Mouse (Mus musculus) kidney, postnatal 10 days (tissue): ENCODE results near the gene Tiparp.
A peak's percentile ranks its signal among the peaks of the same experiment; 100 is the strongest.

Experiments
- DNase-seq: peaks from one replicate; pipeline ENCODE4 v3.0.0; 2021; ENCODE audit warnings: mixed read lengths

Gene Tiparp

GRCm38 (mm10) chr3:65585291-65585690, 57.1 kb downstream of the Tiparp start:
- DNase-seq, result no peak

DNA sequence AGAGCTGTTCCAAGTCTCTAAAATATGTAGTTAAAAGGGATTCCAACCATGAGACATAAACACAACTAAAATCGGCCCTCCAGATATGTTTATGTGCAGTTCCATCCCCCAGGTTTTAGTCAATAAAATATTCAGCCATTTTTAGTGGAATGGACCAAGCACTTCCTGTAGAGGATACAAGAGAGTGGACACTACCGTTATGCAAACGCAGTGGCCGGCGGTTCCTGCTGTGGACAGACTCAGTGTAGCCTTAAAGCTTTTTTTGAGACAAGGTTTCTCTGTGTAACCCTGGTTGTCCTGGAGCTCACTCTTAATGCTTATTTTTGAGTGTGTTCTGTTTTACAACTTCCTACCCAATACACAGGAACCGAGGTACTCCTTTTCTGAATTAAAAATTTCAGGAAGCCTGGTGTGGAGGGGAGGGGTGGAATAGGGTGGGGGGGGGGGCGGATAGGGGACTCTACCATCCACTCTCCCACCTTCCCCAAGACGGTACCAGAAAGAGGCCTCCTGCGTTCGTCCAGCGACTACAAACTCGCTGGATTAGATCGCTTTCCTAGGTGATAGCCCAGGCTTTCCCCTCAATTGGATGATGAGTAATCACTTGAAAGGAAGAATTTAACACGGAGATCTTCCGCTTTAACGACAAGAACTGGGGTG, 57.7 kb downstream of the Tiparp start:
- no peak for DNase-seq

DNA sequence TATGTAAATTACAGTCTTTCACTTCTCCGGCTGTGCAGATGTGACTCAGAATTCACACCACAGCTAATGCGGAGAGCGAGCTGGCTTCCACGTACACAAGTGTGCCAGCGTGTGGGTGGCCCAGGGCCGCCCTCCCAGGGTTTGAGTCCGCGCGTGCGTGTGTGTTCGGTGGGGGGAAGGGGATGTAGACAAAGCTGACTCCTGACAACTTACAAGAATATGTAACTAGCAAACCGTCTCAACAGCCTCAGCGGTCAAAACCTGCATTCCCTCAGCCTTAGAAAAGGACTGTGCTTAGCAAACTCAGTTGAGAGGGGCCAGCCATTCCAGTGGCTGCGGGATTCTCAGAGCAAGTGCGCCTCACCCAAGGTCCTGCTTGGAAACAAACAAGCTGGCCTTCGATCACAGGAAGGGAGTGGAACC, 58.3 kb downstream of the Tiparp start:
- DNase-seq, result peak; percentile 42

- no peak for DNase-seq
Measured at GRCm38 (mm10) chr3:65586966-65587365, 58.8 kb downstream of the Tiparp start.

- DNase-seq, result no peak
Measured at GRCm38 (mm10) chr3:65588424-65588823, 60.2 kb downstream of the Tiparp start.

DNA sequence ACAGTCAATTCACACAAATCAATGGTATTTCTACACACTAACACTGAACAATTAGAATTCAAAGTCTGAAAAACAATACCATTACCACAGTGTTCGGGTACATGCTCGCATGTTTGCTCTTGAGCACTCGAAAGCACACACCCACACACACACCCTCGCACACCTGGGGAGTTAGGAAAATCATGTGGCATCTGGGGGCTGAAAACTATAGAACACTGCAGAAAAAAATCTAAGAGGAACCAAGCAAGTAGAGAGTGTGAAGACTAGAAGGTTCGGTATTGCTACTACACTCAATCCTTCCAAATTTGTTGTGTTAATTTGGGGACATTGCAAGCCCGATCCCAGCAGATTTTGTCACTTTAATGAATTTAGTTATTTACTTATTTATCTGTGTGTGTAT, 64.6 kb downstream of the Tiparp start:
- no peak for DNase-seq

GRCm38 (mm10) chr3:65594493-65594892, 66.3 kb downstream of the Tiparp start:
- no peak for DNase-seq

DNA sequence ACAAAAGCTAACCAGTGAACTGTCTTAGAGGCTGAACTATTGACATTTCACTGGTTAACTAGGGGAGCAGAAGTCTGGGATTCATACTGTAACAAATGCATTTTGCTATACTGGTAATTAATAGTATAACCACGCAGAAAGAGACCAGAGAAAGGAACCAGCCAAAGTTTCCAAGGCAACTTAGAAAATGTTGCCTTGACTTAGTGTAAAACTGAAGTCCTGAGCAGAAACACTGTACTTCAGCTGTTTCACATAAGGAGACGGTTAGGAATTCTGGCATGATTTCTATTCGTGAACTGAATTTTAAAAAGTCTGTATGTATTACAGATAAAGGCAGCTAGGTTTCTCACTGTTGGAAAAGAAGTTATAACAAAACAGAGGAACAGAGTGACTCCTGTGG, 67.0 kb downstream of the Tiparp start:
- no peak for DNase-seq

DNA sequence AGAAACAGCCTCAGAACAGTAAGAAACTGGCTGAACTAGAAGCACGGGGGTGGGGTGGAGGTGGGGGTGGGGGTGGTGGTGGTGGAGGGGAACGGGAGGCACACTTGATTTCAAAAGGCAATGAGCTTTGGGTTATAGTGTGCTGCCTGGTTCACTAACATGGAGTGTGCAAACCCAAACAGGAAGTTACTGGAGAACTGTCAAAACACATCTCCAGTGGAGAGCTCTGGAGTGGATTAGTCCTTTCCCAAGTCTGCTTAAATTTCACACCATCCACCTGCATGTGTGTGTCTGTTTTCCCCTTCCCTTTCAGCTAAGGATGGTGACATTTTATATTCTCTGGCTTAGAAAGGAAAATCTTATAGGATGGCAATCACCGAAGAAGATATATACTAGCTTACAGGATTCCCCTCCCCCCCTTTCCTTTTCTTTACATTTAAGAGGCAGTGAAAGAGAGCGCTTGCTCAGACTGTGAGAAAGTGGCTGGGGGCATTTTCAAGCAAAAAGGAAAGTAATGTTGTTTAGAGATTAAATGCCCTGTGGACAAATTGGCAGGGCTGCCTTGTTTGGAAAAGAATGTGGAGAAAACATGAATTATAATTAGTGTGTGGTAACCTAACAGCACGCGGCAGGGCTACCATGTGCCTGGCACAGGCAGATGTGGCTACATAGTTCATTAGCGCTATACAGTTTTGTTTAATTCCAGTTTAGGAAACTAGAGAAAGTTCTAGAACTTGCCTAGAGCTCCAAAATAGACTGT, 70.0 kb downstream of the Tiparp start:
- no peak for DNase-seq

GRCm38 (mm10) chr3:65599151-65599550, 70.9 kb downstream of the Tiparp start:
- DNase-seq, result no peak

- DNase-seq, result no peak
Measured at GRCm38 (mm10) chr3:65601291-65602050, 73.3 kb downstream of the Tiparp start.

DNA sequence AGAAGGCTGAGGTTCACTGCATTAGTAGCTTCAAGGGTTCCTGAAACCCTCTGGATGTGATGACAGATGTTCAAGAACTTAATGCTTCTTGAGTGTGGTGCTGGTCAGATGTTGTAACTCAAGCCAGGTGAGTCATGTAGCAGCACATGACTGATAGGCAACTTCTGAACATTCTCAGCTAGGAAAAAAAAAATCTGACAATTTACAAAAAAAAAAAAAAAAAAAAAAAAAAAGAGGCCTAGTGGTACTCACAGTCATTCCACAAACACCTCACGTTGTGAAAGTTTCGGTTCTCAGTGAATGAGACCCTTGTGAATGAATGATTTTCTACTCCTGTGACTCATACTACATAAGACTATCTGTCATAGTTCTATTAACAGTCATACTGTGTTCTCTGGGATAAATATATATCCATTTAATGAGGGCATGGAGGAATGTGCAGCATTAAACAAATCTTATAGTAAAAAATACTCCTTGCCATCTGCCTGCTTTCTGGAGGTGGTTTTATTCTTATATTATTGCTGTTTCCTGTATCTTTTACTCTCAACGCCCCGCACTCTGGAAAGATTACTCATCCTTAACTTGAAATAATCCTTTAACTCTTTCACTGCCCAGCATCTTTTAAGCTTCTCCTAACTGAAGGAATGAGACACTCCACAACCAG, 75.3 kb downstream of the Tiparp start:
- no peak for DNase-seq
